Mouse (Mus musculus): ENCODE results near the gene Krt87. TPM values are rescaled to one million over a fixed set of nuclear protein-coding genes. Genes with fewer than 3 reads are reported as not detected.
A peak's percentile ranks its signal among the peaks of the same experiment; 100 is the strongest.

Krt87 gene
- polyA plus RNA-seq, 2 experiments: 0.73 to 0.89 TPM

- Histone ChIP-seq H3K4me1 (ENCODE audit: control insufficient read depth, insufficient read depth, low read length) (no peaks in the 10 kb centered on the region), H3K4me2 (replicated peaks; ENCODE audit: low read depth, low read length, severe bottlenecking) (no peak overlapping the region), H3K36me3 (ENCODE audit: control insufficient read depth, insufficient read depth, low read length) (no peaks in the 10 kb centered on the region), H3K9ac (ENCODE audit: low read depth, low read length, severe bottlenecking) (no peak overlapping the region), H3K4me3 (replicated peaks; ENCODE audit: low read length) (no peak overlapping the region), H3K9me3 (ENCODE audit: control insufficient read depth, low read length) (0 out of 2 replicates have a peak, but pooled peaks cover 3% of the 10 kb centered on the region), H3K27me3 (ENCODE audit: control insufficient read depth, insufficient read depth, low read length) (no peaks in the 10 kb centered on the region), H3K27ac (replicated peaks; ENCODE audit: low read depth, low read length) (no peak overlapping the region)
- peak; percentile 41 for DNase-seq (ENCODE audit: low spot score)
- no peak for TF ChIP-seq POLR2A (IDR thresholded peaks at IDR 0.05; ENCODE audit: borderline replicate concordance, extremely low read depth, insufficient read depth, insufficient read length)
- no peak for ATAC-seq (ENCODE audit: low FRiP score, low read depth)
- 5% methylated on average over 13 of the region's 13 CpGs for WGBS
Measured at GRCm38 (mm10) chr15:101453093-101453736, 14.6 kb upstream of the Krt87 start.

DNA sequence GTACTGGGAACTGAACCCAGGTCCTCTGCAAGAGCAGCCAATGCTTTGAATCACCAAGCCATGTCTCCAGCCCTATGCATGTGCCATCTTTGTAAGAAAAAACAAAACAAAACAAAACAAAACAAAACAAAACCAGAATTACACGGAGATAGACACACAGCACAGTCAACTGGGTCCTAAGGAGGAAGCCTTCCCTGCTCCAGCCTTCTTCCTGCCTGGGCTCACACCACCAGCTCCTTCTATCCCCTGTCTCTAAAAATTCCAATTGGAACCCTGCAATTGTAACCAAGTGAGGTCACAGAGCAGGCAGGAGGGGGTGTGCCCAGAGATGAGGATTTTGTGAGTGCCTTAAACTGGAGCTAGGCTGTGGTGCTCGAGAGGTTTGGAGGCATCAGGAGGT lies 8.8 kb upstream of the Krt87 start, which contains the start of gene Krt88:
TSS of gene Krt88 (plus strand) at position 301 of the 400 bp plus-strand sequence.
- no peaks in the 10 kb centered on the region for H3K9me3 ChIP-seq (ENCODE audit: control insufficient read depth, low read length)
- TF ChIP-seq POLR2A (IDR thresholded peaks at IDR 0.05; ENCODE audit: borderline replicate concordance, extremely low read depth, insufficient read depth, insufficient read length): no peak
- no peak within 1 kb of the TSS for H3K9ac ChIP-seq (ENCODE audit: low read depth, low read length, severe bottlenecking)
- no peaks in the 10 kb centered on the region for H3K27me3 ChIP-seq (ENCODE audit: control insufficient read depth, insufficient read depth, low read length)
- DNase-seq (ENCODE audit: low spot score) (no peak), ATAC-seq (ENCODE audit: low FRiP score, low read depth) (no peak)
- no peaks in the 10 kb centered on the region for H3K36me3 ChIP-seq (ENCODE audit: control insufficient read depth, insufficient read depth, low read length)
- H3K27ac ChIP-seq (replicated peaks; ENCODE audit: low read depth, low read length): no peak within 1 kb of the TSS
- 75% methylated on average over 2 of the region's 2 CpGs for WGBS
- H3K4me2 ChIP-seq (replicated peaks; ENCODE audit: low read depth, low read length, severe bottlenecking): no peak within 1 kb of the TSS
- no peak within 1 kb of the TSS for H3K4me3 ChIP-seq (replicated peaks; ENCODE audit: low read length)
- no peaks in the 10 kb centered on the region for H3K4me1 ChIP-seq (ENCODE audit: control insufficient read depth, insufficient read depth, low read length)

DNA sequence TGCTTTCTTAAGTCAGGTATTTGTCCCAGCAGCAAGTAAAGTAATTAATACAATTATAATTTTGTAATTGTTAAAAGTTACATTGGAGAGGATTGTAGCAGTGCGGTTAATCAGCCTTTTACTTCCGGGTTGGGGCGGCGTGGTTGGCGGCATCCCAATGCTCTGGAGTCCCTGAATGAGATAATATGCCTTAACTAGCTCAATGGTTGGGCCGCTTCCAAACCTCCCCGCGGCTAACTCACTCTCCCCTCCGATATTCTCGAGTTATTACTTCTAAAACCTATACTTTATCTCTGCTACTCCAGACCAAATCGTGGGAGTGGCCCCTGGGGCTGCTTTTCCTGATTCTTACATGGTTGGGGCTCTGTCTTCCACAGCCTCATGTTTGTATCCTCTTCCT lies 8.0 kb upstream of the Krt87 start:
- 71% methylated on average over 11 of the region's 11 CpGs for WGBS
- Histone ChIP-seq H3K9ac (ENCODE audit: low read depth, low read length, severe bottlenecking) (no peak overlapping the region), H3K27me3 (ENCODE audit: control insufficient read depth, insufficient read depth, low read length) (no peaks in the 10 kb centered on the region), H3K36me3 (ENCODE audit: control insufficient read depth, insufficient read depth, low read length) (no peaks in the 10 kb centered on the region), H3K9me3 (ENCODE audit: control insufficient read depth, low read length) (no peaks in the 10 kb centered on the region), H3K27ac (replicated peaks; ENCODE audit: low read depth, low read length) (no peak overlapping the region), H3K4me1 (ENCODE audit: control insufficient read depth, insufficient read depth, low read length) (no peaks in the 10 kb centered on the region), H3K4me3 (replicated peaks; ENCODE audit: low read length) (no peak overlapping the region), H3K4me2 (replicated peaks; ENCODE audit: low read depth, low read length, severe bottlenecking) (no peak overlapping the region)
- DNase-seq (ENCODE audit: low spot score): no peak
- TF ChIP-seq POLR2A (IDR thresholded peaks at IDR 0.05; ENCODE audit: borderline replicate concordance, extremely low read depth, insufficient read depth, insufficient read length): no peak
- no peak for ATAC-seq (ENCODE audit: low FRiP score, low read depth)

GRCm38 (mm10) chr15:101440837-101441236 lies 2.2 kb upstream of the Krt87 start:
- DNase-seq (ENCODE audit: low spot score) (no peak), ATAC-seq (ENCODE audit: low FRiP score, low read depth) (no peak)
- WGBS: 69% methylated on average over 4 of the region's 4 CpGs
- H3K4me2 ChIP-seq (replicated peaks; ENCODE audit: low read depth, low read length, severe bottlenecking): no peak overlapping the region
- H3K4me3 ChIP-seq (replicated peaks; ENCODE audit: low read length): no peak overlapping the region
- no peak overlapping the region for H3K9ac ChIP-seq (ENCODE audit: low read depth, low read length, severe bottlenecking)
- no peak overlapping the region for H3K27ac ChIP-seq (replicated peaks; ENCODE audit: low read depth, low read length)
- TF ChIP-seq POLR2A (IDR thresholded peaks at IDR 0.05; ENCODE audit: borderline replicate concordance, extremely low read depth, insufficient read depth, insufficient read length): no peak
- no peaks in the 10 kb centered on the region for H3K9me3 ChIP-seq (ENCODE audit: control insufficient read depth, low read length)
- peaks cover 4% of the 10 kb centered on the region; the same call in 1 of the 2 replicates for H3K4me1 ChIP-seq (ENCODE audit: control insufficient read depth, insufficient read depth, low read length)
- peaks cover 10% of the 10 kb centered on the region; the same call in 1 of the 2 replicates for H3K27me3 ChIP-seq (ENCODE audit: control insufficient read depth, insufficient read depth, low read length)
- no peaks in the 10 kb centered on the region for H3K36me3 ChIP-seq (ENCODE audit: control insufficient read depth, insufficient read depth, low read length)

- ATAC-seq (ENCODE audit: low FRiP score, low read depth) (no peak), DNase-seq (ENCODE audit: low spot score) (no peak)
- Histone ChIP-seq H3K27me3 (ENCODE audit: control insufficient read depth, insufficient read depth, low read length) (peaks cover 10% of the 10 kb centered on the region; the same call in 1 of the 2 replicates), H3K36me3 (ENCODE audit: control insufficient read depth, insufficient read depth, low read length) (no peaks in the 10 kb centered on the region), H3K4me1 (ENCODE audit: control insufficient read depth, insufficient read depth, low read length) (peaks cover 4% of the 10 kb centered on the region; the same call in 1 of the 2 replicates), H3K9ac (ENCODE audit: low read depth, low read length, severe bottlenecking) (no peak overlapping the region), H3K4me3 (replicated peaks; ENCODE audit: low read length) (no peak overlapping the region), H3K4me2 (replicated peaks; ENCODE audit: low read depth, low read length, severe bottlenecking) (no peak overlapping the region), H3K9me3 (ENCODE audit: control insufficient read depth, low read length) (no peaks in the 10 kb centered on the region), H3K27ac (replicated peaks; ENCODE audit: low read depth, low read length) (no peak overlapping the region)
- no peak for TF ChIP-seq POLR2A (IDR thresholded peaks at IDR 0.05; ENCODE audit: borderline replicate concordance, extremely low read depth, insufficient read depth, insufficient read length)
- WGBS: 77% methylated on average over 7 of the region's 7 CpGs
Measured at GRCm38 (mm10) chr15:101436611-101437010, 2.0 kb downstream of the Krt87 start.

Measured in limb, embryonic 14.5 days (tissue).